Mouse (Mus musculus) small intestine, adult 2 months (tissue): ENCODE measurements around the gene Pkhd1. TPM values are rescaled to one million over a fixed set of nuclear protein-coding genes. Genes with fewer than 3 reads are reported as not detected.

Experiments
- H3K27ac ChIP-seq: fragments of 200-500 bp; 2 replicates; pipeline ENCODE4 v1.5.1; 2012; ENCODE audit warnings: low read depth, low read length, control low read depth, inconsistent platforms; ENCODE audit not compliant: insufficient read depth
- H3K27me3 ChIP-seq: fragments of 200-500 bp; 2 replicates; pipeline ENCODE4 v1.6.1; 2012; ENCODE audit warnings: mild to moderate bottlenecking, moderate library complexity, low read length, inconsistent platforms; ENCODE audit not compliant: control insufficient read depth, insufficient read depth
- H3K36me3 ChIP-seq: fragments of 200-500 bp; 2 replicates; pipeline ENCODE4 v1.6.1; 2012; ENCODE audit warnings: mild to moderate bottlenecking, low read length, control low read depth, inconsistent platforms; ENCODE audit not compliant: control insufficient read depth, insufficient read depth
- H3K4me1 ChIP-seq: fragments of 200-500 bp; 2 replicates; pipeline ENCODE4 v1.6.1; 2012; ENCODE audit warnings: low read length, inconsistent platforms, mixed read lengths; ENCODE audit not compliant: control insufficient read depth, insufficient read depth, insufficient read length
- H3K4me3 ChIP-seq: fragments of 200-500 bp; 2 replicates; pipeline ENCODE4 v1.5.1; 2012; ENCODE audit warnings: low read depth, mild to moderate bottlenecking, control low read depth, inconsistent platforms, low read length, moderate library complexity
- CTCF ChIP-seq: fragments of 200-500 bp; IDR thresholded peaks from 2 replicates; pipeline ENCODE4 v1.5.1; 2012; ENCODE audit warnings: low read depth, mild to moderate bottlenecking, control low read depth, inconsistent platforms, low read length, moderate library complexity, mixed read lengths; ENCODE audit not compliant: insufficient replicate concordance, insufficient read length; ENCODE audit errors: extremely low read depth
- POLR2A ChIP-seq: fragments of 200-500 bp; IDR thresholded peaks from 2 replicates; pipeline ENCODE4 v1.6.1; 2012; ENCODE audit warnings: low read depth, mild to moderate bottlenecking, control low read depth, inconsistent platforms, low read length, moderate library complexity
- WGBS: fragments of 180-500 bp; shearing (Covaris S2); methylation state at CpG from one replicate; pipeline ENCODE4 v1.1.7; 2018; 5-methylcytosine and 5-hydroxymethylcytosine counted together
- polyA plus RNA-seq: library from polyadenylated mRNA; depleted of rRNA; stranded (reverse); fragments of >200 nt; gene quantifications from 2 replicates; pipeline ENCODE4 v1.2.3, GENCODE M21; 2012

Pkhd1 gene
- polyA plus RNA-seq, 1 experiment: 0.03 TPM

DNA sequence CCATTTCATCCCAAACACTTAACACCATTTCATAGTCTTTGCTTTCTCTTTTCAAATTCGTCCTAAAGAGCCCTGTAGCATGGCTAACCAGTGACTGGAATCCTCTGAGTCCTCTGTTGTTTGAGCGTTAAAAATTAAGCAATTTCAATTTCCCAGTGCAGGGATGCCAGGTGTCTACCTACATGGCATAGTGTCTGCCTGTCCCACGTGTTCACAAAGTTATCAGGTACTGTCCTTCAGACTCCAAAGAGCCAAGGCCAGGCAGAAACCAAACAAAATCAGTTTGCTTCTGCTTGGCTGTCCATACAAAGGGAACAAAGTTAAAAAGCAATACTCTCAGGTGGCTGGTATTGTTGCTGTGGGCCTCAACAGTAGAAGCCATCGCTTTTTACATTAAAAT, 136.0 kb downstream of the Pkhd1 start:
- TF ChIP-seq CTCF: no peak
- TF ChIP-seq POLR2A: no peak
- Histone ChIP-seq H3K36me3 (no peaks in the 10 kb centered on the region), H3K4me1 (no peaks in the 10 kb centered on the region), H3K27ac (no peak overlapping the region), H3K4me3 (no peak overlapping the region), H3K27me3 (no peaks in the 10 kb centered on the region)
- WGBS: 61% methylated on average over 4 of the region's 4 CpGs

- 30% methylated on average over 3 of the region's 3 CpGs for WGBS
- TF ChIP-seq POLR2A (no peak), CTCF (no peak)
- no peaks in the 10 kb centered on the region for H3K36me3 ChIP-seq
- no peak overlapping the region for H3K4me3 ChIP-seq
- H3K27me3 ChIP-seq: no peaks in the 10 kb centered on the region
- H3K27ac ChIP-seq: no peak overlapping the region
- no peaks in the 10 kb centered on the region for H3K4me1 ChIP-seq
Observed at GRCm38 (mm10) chr1:20478695-20479094, 139.2 kb downstream of the Pkhd1 start.

DNA sequence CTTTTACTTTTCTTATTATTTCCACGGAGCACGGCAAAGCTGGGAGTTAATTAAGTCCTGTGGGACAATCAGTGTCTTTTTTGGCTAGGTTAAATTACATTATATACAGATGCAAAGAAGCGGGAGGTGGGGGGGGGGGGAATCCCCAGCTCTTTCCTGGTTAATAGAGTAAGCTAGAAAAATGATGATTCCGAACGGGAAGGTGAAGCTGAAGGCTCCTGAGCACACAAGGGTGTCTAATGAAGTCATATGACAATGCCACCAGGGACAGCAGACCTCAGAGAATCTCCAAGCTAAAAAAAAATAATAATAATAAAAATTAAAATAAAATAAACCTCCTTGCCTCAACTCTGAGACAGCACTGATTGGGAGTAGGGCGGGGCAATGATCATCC, 139.6 kb downstream of the Pkhd1 start:
- TF ChIP-seq CTCF (no peak), POLR2A (no peak)
- Histone ChIP-seq H3K36me3 (no peaks in the 10 kb centered on the region), H3K4me3 (no peak overlapping the region), H3K27ac (no peak overlapping the region), H3K4me1 (no peaks in the 10 kb centered on the region), H3K27me3 (no peaks in the 10 kb centered on the region)
- whole genome bisulfite sequencing: 23% methylated on average over 6 of the region's 6 CpGs

DNA sequence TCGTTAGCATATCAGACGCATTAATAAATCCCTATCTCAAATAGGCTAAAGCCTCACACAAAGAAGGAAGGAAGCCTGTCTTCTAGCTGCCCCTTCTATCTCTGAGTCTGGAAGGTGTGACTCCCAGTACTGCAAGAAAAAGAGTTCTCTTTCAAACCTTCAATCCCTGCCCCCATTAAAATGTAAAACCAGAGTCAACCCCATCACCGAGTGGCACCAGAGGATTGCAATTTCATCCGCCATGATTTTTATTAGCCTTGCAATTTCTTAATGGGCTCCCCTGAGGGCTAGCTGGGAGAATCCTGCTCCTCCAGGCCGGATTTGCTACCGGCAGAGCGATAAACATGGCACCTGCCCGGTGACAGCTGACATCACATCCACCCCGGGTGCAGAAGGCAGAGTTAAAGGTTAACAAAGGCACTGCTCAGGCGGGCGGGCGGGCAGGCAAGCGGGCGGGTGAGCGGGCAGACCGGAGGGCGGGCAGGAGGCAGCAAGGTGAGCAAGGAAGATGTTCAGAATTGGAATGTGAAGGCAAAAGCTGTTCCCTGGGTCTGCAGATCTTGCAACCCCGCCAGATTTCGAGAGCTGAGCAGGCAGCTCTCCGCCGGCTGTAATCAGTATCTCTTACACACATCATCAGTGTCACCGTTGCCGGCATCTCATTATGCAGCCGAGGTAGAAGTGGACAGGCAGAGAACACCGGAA, 140.2 kb downstream of the Pkhd1 start:
- Histone ChIP-seq H3K27me3 (no peaks in the 10 kb centered on the region), H3K27ac (no peak overlapping the region), H3K4me1 (no peaks in the 10 kb centered on the region), H3K36me3 (no peaks in the 10 kb centered on the region), H3K4me3 (no peak overlapping the region; the same call in 1 of the 2 replicates)
- 8% methylated on average over 25 of the region's 25 CpGs for WGBS
- TF ChIP-seq POLR2A: no peak
- no peak for TF ChIP-seq CTCF

DNA sequence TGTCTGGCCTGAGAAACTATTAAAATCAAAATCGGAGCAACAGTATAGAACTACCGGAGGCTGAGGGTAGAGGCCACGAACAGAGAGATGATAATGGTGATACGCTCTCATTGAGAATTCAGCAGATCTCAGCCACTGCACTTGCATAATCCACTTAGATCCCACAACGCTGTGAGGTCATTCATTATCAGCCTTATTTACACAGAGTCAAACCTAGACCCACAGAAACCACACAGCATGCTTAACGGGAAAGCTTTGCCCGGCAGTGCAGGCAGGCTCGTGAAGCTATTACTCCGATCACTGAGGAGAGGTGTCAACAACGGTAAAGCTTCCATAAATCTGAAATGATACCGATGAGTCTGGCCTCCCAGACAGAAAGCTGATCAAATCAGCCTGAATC, 147.1 kb downstream of the Pkhd1 start:
- no peak for TF ChIP-seq POLR2A
- no peak for TF ChIP-seq CTCF
- H3K27ac ChIP-seq: no peak overlapping the region
- H3K4me1 ChIP-seq: no peaks in the 10 kb centered on the region
- H3K27me3 ChIP-seq: no peaks in the 10 kb centered on the region
- no peaks in the 10 kb centered on the region for H3K36me3 ChIP-seq
- 46% methylated on average over 11 of the region's 11 CpGs for WGBS
- H3K4me3 ChIP-seq: no peak overlapping the region

DNA sequence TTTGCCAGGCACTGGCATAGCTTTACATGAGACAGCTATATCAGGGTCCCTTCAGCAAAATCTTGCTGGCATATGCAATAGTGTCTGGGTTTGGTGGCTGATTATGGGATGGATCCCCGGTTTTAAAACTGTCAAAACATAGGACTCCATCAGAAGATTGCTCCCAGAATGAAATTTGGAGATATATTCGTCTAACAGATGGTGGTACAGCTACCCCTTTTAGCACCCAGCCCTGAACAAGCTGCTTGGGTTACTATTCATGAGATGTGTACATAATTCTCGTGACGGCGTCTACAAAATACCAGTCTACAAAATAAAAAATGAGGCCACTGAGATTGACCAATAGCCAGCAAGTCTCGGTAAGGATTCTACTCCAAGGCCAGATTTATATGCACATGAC, 147.5 kb downstream of the Pkhd1 start:
- Histone ChIP-seq H3K27me3 (no peaks in the 10 kb centered on the region), H3K27ac (no peak overlapping the region), H3K4me3 (no peak overlapping the region), H3K36me3 (no peaks in the 10 kb centered on the region), H3K4me1 (no peaks in the 10 kb centered on the region)
- TF ChIP-seq POLR2A (no peak), CTCF (no peak)
- WGBS: 72% methylated on average over 6 of the region's 6 CpGs

DNA sequence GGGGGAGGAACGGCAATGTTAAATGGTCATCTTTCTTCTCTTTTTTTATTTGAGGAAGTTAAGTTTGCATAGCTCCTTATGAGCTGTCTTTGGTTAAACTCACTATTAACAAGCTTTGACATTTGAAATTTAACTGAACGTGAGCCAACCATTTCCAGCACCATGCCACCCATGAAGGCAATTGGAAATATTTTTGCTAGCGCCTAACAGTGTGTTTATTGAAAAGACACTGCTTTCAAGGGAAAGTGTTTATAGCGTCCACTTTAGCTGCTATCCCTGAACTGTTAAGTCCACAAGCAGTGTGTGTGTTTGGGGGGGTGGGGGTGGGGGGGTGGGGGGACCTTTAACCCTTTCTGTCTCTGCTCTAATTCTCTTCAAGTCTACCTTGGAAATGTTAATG, 151.4 kb downstream of the Pkhd1 start:
- no peak overlapping the region for H3K4me3 ChIP-seq
- no peak for TF ChIP-seq POLR2A
- no peak for TF ChIP-seq CTCF

More for the DNA sequence above, 151.4 kb downstream of the Pkhd1 start:
- H3K27ac ChIP-seq: no peak overlapping the region
- no peaks in the 10 kb centered on the region for H3K4me1 ChIP-seq
- 45% methylated on average over 4 of the region's 4 CpGs for WGBS
- no peaks in the 10 kb centered on the region for H3K27me3 ChIP-seq
- no peaks in the 10 kb centered on the region for H3K36me3 ChIP-seq
